Mouse (Mus musculus) midbrain, embryonic 13.5 days (tissue): ENCODE measurements at regions not wholly inside any gene's neighbourhood (a gene's known extent, or its start where the extent isn't known, plus 50 kb on each side); places are given as distances from the start of the nearest gene placed in this dataset.

Experiments
- ATAC-seq: fragments of 200-750 bp; cut with Nextera tagmentation; 2 replicates; pipeline ENCODE4 v1.8.0; 2017; ENCODE audit warnings: mild to moderate bottlenecking, moderate TSS enrichment, moderate library complexity
- H3K27ac ChIP-seq: fragments of 300-500 bp; sonication (generic); 2 replicates; pipeline ENCODE4 v1.5.1; 2015; ENCODE audit warnings: inconsistent platforms, mild to moderate bottlenecking, moderate library complexity
- H3K27me3 ChIP-seq: fragments of 300-500 bp; sonication (generic); 2 replicates; pipeline ENCODE4 v1.6.1; 2015; ENCODE audit warnings: mild to moderate bottlenecking, inconsistent platforms
- H3K36me3 ChIP-seq: fragments of 300-500 bp; sonication (generic); 2 replicates; pipeline ENCODE4 v1.6.1; 2015; ENCODE audit warnings: mild to moderate bottlenecking, inconsistent platforms
- H3K4me1 ChIP-seq: fragments of 300-500 bp; sonication (generic); replicated peaks from 2 replicates; pipeline ENCODE4 v1.6.1; 2015; ENCODE audit warnings: inconsistent platforms
- H3K4me2 ChIP-seq: fragments of 300-500 bp; sonication (generic); replicated peaks from 2 replicates; pipeline ENCODE4 v1.6.1; 2015; ENCODE audit warnings: moderate library complexity, mild to moderate bottlenecking, inconsistent platforms
- H3K4me3 ChIP-seq: fragments of 300-500 bp; sonication (generic); replicated peaks from 2 replicates; pipeline ENCODE4 v1.5.1; 2015; ENCODE audit warnings: mild to moderate bottlenecking, inconsistent platforms
- H3K9ac ChIP-seq: fragments of 300-500 bp; sonication (generic); replicated peaks from 2 replicates; pipeline ENCODE4 v1.6.1; 2015; ENCODE audit warnings: mild to moderate bottlenecking, inconsistent platforms
- H3K9me3 ChIP-seq: fragments of 300-500 bp; sonication (generic); 2 replicates; pipeline ENCODE4 v1.6.1; 2016; ENCODE audit warnings: mild to moderate bottlenecking, inconsistent platforms
- WGBS: fragments of 180-500 bp; shearing (Covaris S2); methylation state at CpG from one replicate; pipeline ENCODE4 v1.1.7; 2015; 5-methylcytosine and 5-hydroxymethylcytosine counted together

DNA sequence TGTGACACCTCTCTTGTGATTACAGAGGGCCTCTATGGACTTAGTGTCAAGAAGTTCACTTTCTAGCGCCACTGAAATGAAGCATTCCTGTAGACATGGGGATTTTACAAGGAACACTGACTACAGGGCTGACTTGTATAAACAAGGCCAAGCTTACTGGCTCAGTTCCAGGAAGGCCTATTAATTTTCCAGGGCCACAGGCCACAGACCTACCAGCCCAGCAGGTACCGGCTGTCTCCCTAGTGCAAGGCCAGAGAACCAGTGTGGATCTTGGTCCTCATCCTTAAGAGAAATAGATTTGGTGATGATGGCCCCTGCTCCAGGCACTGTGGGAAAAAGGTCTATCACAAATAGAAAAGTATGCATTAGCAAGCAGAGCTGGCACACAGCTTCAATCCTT, 359.4 kb downstream of the Hs3st3b1 start:
- Histone ChIP-seq H3K4me3 (no peak overlapping the region), H3K27me3 (no peaks in the 10 kb centered on the region), H3K36me3 (no peaks in the 10 kb centered on the region), H3K4me2 (no peak overlapping the region), H3K9ac (no peak overlapping the region), H3K27ac (no peak overlapping the region), H3K4me1 (no peaks in the 10 kb centered on the region), H3K9me3 (no peaks in the 10 kb centered on the region)
- WGBS: 79% methylated on average over 2 of the region's 2 CpGs
- no peak for ATAC-seq

DNA sequence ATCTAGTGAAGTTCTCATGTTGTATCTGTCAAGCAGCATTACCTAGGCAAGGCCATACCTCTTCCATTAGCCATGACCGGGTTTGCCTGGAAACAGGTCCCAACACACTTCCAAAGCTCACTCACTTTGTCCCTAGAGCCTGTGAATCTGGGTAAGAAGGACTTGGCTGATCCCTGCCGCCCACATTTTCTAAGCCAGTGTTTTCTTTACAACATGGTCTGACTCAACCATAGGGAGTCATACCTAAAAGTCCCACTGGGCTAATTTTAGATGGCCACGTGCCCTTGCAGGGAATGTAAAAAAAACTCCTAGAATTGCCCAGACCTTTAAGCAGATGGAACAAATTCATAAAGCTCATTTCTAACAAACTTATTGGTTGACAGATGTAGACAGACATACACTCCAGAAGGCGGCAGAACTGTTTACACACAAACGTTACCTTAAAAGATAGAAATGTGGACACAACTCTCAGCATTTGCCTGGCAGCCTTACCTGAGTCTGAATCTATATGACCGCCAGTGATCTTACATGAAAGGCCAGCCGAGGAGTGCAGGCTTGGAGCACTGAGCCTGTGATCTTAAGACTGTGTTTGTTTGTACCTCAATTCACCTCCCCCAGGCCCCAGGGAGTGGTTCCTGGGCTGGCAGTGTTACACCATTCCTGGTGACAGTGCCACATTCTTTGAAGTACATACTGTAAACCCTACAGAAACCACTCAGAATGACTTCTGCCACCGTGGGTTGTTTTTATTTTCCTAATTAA, 356.4 kb downstream of the Hs3st3b1 start:
- Histone ChIP-seq H3K4me2 (no peak overlapping the region), H3K4me1 (no peaks in the 10 kb centered on the region), H3K27me3 (no peaks in the 10 kb centered on the region), H3K36me3 (no peaks in the 10 kb centered on the region), H3K9ac (no peak overlapping the region), H3K9me3 (no peaks in the 10 kb centered on the region), H3K4me3 (no peak overlapping the region), H3K27ac (no peak overlapping the region)
- 82% methylated on average over 8 of the region's 8 CpGs for WGBS
- no peak for ATAC-seq

DNA sequence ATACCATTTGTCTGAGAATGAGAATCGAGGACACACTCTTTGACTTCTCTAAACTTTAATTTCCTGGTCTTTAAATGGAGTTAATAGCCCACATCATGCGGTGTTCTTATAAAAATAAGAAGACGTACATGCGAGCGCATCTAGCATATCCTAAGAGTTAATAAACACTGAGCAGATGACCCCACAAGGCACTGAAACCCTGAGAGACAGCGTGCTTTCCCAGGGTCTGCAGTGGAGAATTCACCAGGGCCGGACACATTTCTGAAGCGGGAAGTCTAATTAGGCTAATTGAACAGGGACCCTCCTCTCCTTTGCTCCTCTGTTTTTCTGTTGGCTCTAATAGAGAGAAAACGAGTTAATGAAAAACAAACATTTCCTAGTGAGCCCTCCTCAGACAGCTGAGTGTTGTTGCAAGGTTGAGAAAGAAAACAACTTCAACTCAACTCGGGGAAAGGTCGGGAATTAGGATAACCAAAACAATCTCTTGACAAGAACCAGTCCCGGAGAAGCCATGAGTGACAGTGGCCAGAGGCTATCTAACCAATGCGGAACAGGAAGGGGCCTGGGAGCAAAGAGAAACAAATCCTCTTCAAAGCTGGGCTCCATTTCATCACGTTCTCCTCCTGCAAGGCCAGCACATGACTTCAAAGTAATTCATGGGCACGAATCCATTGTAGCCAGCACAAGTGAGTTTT, 352.2 kb downstream of the Hs3st3b1 start:
- no peak overlapping the region for H3K4me3 ChIP-seq
- H3K9me3 ChIP-seq: no peaks in the 10 kb centered on the region
- no peak overlapping the region for H3K9ac ChIP-seq
- ATAC-seq: no peak
- H3K4me2 ChIP-seq: no peak overlapping the region
- no peaks in the 10 kb centered on the region for H3K36me3 ChIP-seq
- H3K27ac ChIP-seq: no peak overlapping the region
- H3K4me1 ChIP-seq: no peaks in the 10 kb centered on the region
- WGBS: 77% methylated on average over 15 of the region's 15 CpGs
- H3K27me3 ChIP-seq: no peaks in the 10 kb centered on the region

DNA sequence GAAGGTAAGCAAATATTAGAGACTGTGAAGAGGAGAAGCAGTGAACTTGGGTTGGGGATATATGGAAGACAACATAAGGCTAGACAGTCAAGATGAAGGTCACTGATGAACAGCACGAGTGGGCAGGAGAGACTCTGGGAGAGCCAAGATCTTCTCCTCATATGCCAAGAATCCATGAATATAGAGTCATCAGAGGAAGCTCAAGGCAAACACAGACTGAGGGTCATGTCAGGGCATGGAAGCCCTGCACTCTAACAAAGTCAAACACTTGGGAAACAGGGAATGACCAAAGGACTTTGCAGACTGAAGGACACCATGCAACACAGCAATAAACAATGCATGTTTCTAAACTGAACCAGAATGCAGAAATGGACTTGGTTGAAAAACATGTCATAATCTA, 351.4 kb downstream of the Hs3st3b1 start:
- Histone ChIP-seq H3K27me3 (no peaks in the 10 kb centered on the region), H3K4me2 (no peak overlapping the region), H3K4me3 (no peak overlapping the region), H3K9ac (no peak overlapping the region), H3K27ac (no peak overlapping the region), H3K9me3 (no peaks in the 10 kb centered on the region), H3K36me3 (no peaks in the 10 kb centered on the region), H3K4me1 (no peaks in the 10 kb centered on the region)
- no peak for ATAC-seq
- 73% methylated on average over 1 of the region's 1 CpGs for WGBS

DNA sequence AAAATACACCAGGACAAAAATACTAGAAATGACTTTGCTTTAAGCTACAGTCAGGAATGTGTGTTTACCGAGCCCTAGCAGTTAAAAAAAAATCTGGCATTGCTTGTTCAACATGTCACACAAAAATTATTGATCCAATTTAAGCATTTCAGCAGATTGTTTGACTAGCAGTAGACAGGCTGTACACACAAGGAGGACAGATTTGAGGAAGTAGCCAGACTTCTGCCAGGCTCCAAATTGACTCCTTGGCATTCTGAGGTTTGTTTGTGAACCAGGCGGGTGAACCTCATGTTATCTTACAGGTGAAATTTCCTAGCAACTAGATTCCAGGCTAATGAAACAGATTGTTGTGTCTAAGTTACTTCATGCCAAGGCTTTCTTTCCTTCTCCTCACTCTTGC, 348.8 kb downstream of the Hs3st3b1 start:
- no peaks in the 10 kb centered on the region for H3K27me3 ChIP-seq
- no peaks in the 10 kb centered on the region for H3K9me3 ChIP-seq
- no peaks in the 10 kb centered on the region for H3K4me1 ChIP-seq
- H3K4me2 ChIP-seq: no peak overlapping the region
- 84% methylated on average over 2 of the region's 2 CpGs for WGBS
- no peak overlapping the region for H3K4me3 ChIP-seq
- no peak overlapping the region for H3K9ac ChIP-seq
- H3K36me3 ChIP-seq: no peaks in the 10 kb centered on the region
- no peak for ATAC-seq
- H3K27ac ChIP-seq: no peak overlapping the region

- no peak overlapping the region for H3K9ac ChIP-seq
- 72% methylated on average over 3 of the region's 3 CpGs for WGBS
- no peaks in the 10 kb centered on the region for H3K27me3 ChIP-seq
- no peaks in the 10 kb centered on the region for H3K9me3 ChIP-seq
- no peak overlapping the region for H3K27ac ChIP-seq
- H3K4me3 ChIP-seq: no peak overlapping the region
- H3K4me2 ChIP-seq: no peak overlapping the region
- ATAC-seq: no peak
- H3K4me1 ChIP-seq: no peaks in the 10 kb centered on the region
- H3K36me3 ChIP-seq: no peaks in the 10 kb centered on the region
These were observed 338.8 kb downstream of the Hs3st3b1 start for GRCm38 (mm10) chr11:63583321-63583720.

DNA sequence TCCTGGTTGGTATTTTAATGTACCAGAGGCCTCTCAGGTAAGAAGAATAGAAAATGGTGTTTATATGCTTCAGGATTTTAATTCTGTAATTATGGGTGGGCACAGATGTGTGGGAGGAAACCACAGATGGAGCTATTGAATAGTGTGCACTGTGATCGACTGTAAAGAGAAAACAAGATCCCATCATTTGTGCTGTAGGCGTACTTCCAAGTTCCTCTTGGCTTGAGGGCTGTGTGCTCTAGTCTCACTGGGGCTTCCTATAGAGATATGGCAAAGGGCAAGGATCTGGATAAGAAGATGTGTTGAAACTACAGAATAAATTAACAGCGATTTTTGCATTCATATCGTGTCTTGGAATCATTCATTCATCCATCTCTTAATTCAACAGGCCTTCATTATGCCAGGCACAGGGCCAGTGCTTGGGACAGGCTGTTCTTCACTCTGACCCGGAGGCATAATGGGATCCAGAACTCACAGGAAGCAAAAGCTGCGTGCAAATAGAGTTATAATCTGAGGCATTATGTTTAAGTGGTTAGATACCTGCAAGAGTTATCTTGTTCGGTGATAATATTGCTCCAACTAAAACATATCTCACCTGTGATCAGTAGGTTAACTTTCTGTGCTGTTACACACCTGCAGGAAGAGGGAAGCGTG, 336.7 kb downstream of the Hs3st3b1 start:
- H3K36me3 ChIP-seq: no peaks in the 10 kb centered on the region
- no peak overlapping the region for H3K4me3 ChIP-seq
- no peak for ATAC-seq
- no peak overlapping the region for H3K9ac ChIP-seq
- no peaks in the 10 kb centered on the region for H3K9me3 ChIP-seq
- no peak overlapping the region for H3K4me2 ChIP-seq
- H3K27me3 ChIP-seq: no peaks in the 10 kb centered on the region
- 87% methylated on average over 8 of the region's 8 CpGs for WGBS
- no peak overlapping the region for H3K27ac ChIP-seq
- H3K4me1 ChIP-seq: no peaks in the 10 kb centered on the region

- 88% methylated on average over 4 of the region's 4 CpGs for WGBS
- Histone ChIP-seq H3K27ac (no peak overlapping the region), H3K27me3 (no peaks in the 10 kb centered on the region), H3K36me3 (no peaks in the 10 kb centered on the region), H3K4me3 (no peak overlapping the region), H3K4me2 (no peak overlapping the region), H3K9ac (no peak overlapping the region), H3K4me1 (no peaks in the 10 kb centered on the region), H3K9me3 (no peaks in the 10 kb centered on the region)
- ATAC-seq: no peak
These were observed 301.9 kb downstream of the Hs3st3b1 start for GRCm38 (mm10) chr11:63620220-63620619.

- ATAC-seq: no peak
- Histone ChIP-seq H3K4me1 (0 out of 2 replicates have a peak, but pooled peaks cover 7% of the 10 kb centered on the region), H3K27ac (no peak overlapping the region), H3K36me3 (no peaks in the 10 kb centered on the region), H3K27me3 (0 out of 2 replicates have a peak, but pooled peaks cover 6% of the 10 kb centered on the region), H3K4me2 (no peak overlapping the region), H3K9ac (no peak overlapping the region), H3K4me3 (no peak overlapping the region), H3K9me3 (no peaks in the 10 kb centered on the region)
- WGBS: 60% methylated on average over 11 of the region's 11 CpGs
These were observed 291.8 kb downstream of the Hs3st3b1 start for GRCm38 (mm10) chr11:63630336-63630735.

DNA sequence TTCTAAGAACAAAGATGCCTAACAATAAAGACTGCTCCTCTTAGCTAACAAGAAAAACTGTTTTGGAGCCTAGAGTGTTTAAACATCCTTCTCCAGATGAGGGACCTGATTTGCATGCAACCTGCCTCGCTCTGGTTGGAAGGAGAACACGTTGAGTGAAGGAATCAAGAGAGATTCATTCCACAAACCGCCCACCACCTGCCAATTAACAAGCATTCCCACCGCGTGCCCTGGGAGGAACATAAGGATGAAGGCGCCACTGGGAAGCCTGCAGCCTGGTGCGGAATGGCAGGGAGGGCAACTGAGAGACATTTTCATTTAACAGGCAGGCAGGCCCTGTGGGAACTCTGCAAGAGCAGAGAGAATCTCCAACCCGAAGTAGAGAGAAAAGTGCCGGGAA, 265.0 kb downstream of the Hs3st3b1 start:
- no peak overlapping the region for H3K4me2 ChIP-seq
- 81% methylated on average over 9 of the region's 9 CpGs for WGBS
- H3K4me3 ChIP-seq: no peak overlapping the region
- H3K27ac ChIP-seq: no peak overlapping the region
- no peak overlapping the region for H3K9ac ChIP-seq
- H3K9me3 ChIP-seq: no peaks in the 10 kb centered on the region
- no peaks in the 10 kb centered on the region for H3K36me3 ChIP-seq
- H3K4me1 ChIP-seq: no peaks in the 10 kb centered on the region
- H3K27me3 ChIP-seq: no peaks in the 10 kb centered on the region
- ATAC-seq: no peak

DNA sequence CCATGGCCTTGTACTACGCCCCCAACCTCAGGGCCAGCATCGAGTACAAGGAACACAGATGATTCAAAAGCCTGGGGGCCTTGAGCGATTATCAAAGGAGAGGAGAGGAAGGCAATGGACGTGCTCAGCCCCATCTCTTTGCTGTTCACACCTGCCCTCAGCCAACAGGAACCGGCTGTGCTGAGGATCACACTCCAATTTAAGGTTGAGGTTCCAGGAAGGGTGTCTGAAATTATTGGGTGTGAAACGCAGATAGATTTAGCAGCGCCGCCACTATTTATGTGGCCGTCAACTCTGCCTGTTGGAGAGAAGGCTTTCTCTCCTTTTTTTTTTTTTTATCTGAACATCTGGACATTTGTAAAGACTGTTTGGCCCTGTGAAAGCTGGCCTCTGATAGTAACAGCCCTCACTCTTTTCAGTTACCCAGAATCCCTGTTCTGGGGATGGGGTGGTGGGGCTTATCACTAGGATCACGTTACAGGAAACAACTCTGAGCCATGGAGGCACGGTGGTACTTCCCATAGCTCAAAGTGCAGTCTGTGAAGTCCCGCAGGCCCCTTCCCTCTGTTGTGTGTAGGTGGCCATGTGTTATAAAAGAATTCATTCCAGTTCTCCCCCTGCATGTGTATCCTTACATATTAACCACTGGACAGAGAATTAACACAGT, 256.7 kb downstream of the Hs3st3b1 start:
- 86% methylated on average over 12 of the region's 12 CpGs for WGBS
- Histone ChIP-seq H3K36me3 (no peaks in the 10 kb centered on the region), H3K27ac (no peak overlapping the region), H3K27me3 (no peaks in the 10 kb centered on the region), H3K4me2 (no peak overlapping the region), H3K4me3 (no peak overlapping the region), H3K4me1 (no peaks in the 10 kb centered on the region), H3K9me3 (no peaks in the 10 kb centered on the region), H3K9ac (no peak overlapping the region)
- no peak for ATAC-seq

GRCm38 (mm10) chr11:63670477-63670876, 251.6 kb downstream of the Hs3st3b1 start:
- Histone ChIP-seq H3K4me2 (no peak overlapping the region), H3K27ac (no peak overlapping the region), H3K36me3 (no peaks in the 10 kb centered on the region), H3K4me1 (no peaks in the 10 kb centered on the region), H3K4me3 (no peak overlapping the region), H3K9me3 (no peaks in the 10 kb centered on the region), H3K27me3 (no peaks in the 10 kb centered on the region), H3K9ac (no peak overlapping the region)
- ATAC-seq: no peak
- WGBS: 56% methylated on average over 4 of the region's 4 CpGs
